Mouse (Mus musculus): ENCODE results near the gene Slx4ip.

DNA sequence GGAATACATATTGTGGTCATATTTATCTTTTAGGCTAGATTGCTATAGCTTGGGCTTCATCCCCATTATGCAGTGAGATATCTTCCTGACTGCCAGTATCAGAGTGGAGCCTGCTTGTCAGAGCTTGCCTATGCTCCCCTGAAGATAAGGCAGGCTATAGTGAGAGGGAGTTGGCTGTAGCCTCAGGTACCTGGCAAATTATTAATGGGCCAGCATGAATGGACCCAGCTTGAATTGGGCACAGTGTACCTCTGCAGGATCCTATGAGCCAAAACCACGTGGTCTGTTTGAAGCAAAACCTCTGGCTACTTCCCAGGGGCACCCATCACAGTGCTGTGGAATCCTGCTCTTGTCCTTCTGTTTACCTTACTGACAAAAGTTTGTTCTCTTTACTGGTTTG is 61.2 kb downstream of the Slx4ip start:
- TF ChIP-seq CTCF (IDR thresholded peaks at IDR 0.05; ENCODE audit: control insufficient read depth, insufficient read depth, insufficient read length) (no peak), CEBPB (IDR thresholded peaks at IDR 0.05; ENCODE audit: low read depth) (no peak), USF1 (IDR thresholded peaks at IDR 0.05; ENCODE audit: low read depth) (no peak), MAX (IDR thresholded peaks at IDR 0.05) (no peak), MYOD1 (IDR thresholded peaks at IDR 0.05; ENCODE audit: control insufficient read depth, insufficient read length, low read depth) (no peak)
